Mouse (Mus musculus): Measurements from ENCODE around the gene Ust. TPM values are rescaled to one million over a fixed set of nuclear protein-coding genes. Genes with fewer than 3 reads are reported as not detected.

The Ust gene
- total RNA-seq, 2 experiments from 2014 or later: 50.0 to 52.6 TPM

- no peak for DNase-seq (ENCODE audit: low spot score in 2 of 2)
Observed at GRCm38 (mm10) chr10:8232535-8232934, 286.1 kb downstream of the Ust start.

GRCm38 (mm10) chr10:8228375-8228743 lies 290.3 kb downstream of the Ust start:
- DNase-seq (ENCODE audit: low spot score in 2 of 2): no peak

GRCm38 (mm10) chr10:8227705-8228374 lies 290.8 kb downstream of the Ust start:
- peak in 1 of 2 experiments; percentile 27 for DNase-seq (ENCODE audit: low spot score in 2 of 2)

- DNase-seq (ENCODE audit: low spot score in 2 of 2): no peak
Observed at GRCm38 (mm10) chr10:8226650-8227049, 292.0 kb downstream of the Ust start.

- no peak for DNase-seq (ENCODE audit: low spot score in 2 of 2)
Observed at GRCm38 (mm10) chr10:8224641-8225040, 294.0 kb downstream of the Ust start.

GRCm38 (mm10) chr10:8224046-8224445 lies 294.6 kb downstream of the Ust start:
- no peak for DNase-seq (ENCODE audit: low spot score in 2 of 2)

GRCm38 (mm10) chr10:8216946-8217345 lies 301.7 kb downstream of the Ust start:
- no peak for DNase-seq (ENCODE audit: low spot score in 2 of 2)

- DNase-seq (ENCODE audit: low spot score in 2 of 2): no peak
Observed at GRCm38 (mm10) chr10:8215181-8215580, 303.4 kb downstream of the Ust start.

GRCm38 (mm10) chr10:8213906-8214421 lies 304.7 kb downstream of the Ust start:
- no peak for DNase-seq (ENCODE audit: low spot score in 2 of 2)

GRCm38 (mm10) chr10:8213266-8213905 lies 305.2 kb downstream of the Ust start:
- no peak for DNase-seq (ENCODE audit: low spot score in 2 of 2)

- no peak for DNase-seq (ENCODE audit: low spot score in 2 of 2)
Observed at GRCm38 (mm10) chr10:8212611-8213226, 305.9 kb downstream of the Ust start.

GRCm38 (mm10) chr10:8211694-8212093 lies 306.9 kb downstream of the Ust start:
- DNase-seq (ENCODE audit: low spot score in 2 of 2): no peak

GRCm38 (mm10) chr10:8210366-8210765 lies 308.3 kb downstream of the Ust start:
- no peak for DNase-seq (ENCODE audit: low spot score in 2 of 2)

GRCm38 (mm10) chr10:8207358-8207757 lies 311.3 kb downstream of the Ust start:
- DNase-seq (ENCODE audit: low spot score in 2 of 2): no peak

- DNase-seq (ENCODE audit: low spot score in 2 of 2): no peak
Observed at GRCm38 (mm10) chr10:8203681-8204080, 314.9 kb downstream of the Ust start.

GRCm38 (mm10) chr10:8199816-8200215 lies 318.8 kb downstream of the Ust start:
- no peak for DNase-seq (ENCODE audit: low spot score in 2 of 2)

- no peak for DNase-seq (ENCODE audit: low spot score in 2 of 2)
Observed at GRCm38 (mm10) chr10:8199026-8199756, 319.4 kb downstream of the Ust start.

- no peak for DNase-seq (ENCODE audit: low spot score in 2 of 2)
Observed at GRCm38 (mm10) chr10:8197661-8198060, 321.0 kb downstream of the Ust start.

GRCm38 (mm10) chr10:8196300-8196699 lies 322.3 kb downstream of the Ust start:
- peak; percentile 74 to 82 for DNase-seq (ENCODE audit: low spot score in 2 of 2)

- no peak for DNase-seq (ENCODE audit: low spot score in 2 of 2)
Observed at GRCm38 (mm10) chr10:8195730-8196129, 322.9 kb downstream of the Ust start.

- DNase-seq (ENCODE audit: low spot score in 2 of 2): no peak
Observed at GRCm38 (mm10) chr10:8189331-8189981, 329.2 kb downstream of the Ust start.

Measured in layer of hippocampus, postnatal 10 days (tissue).